Mouse (Mus musculus): ENCODE results near the gene Nup210.

Gene Nup210

GRCm38 (mm10) chr6:91116244-91117145, at the start of gene Nup210:
Gene Nup210, minus strand, starts transcription at chr6:91116829.
- DNase-seq (ENCODE audit: extremely low spot score, low read depth, low spot score), result peak; percentile 33

GRCm38 (mm10) chr6:91165210-91165609, 48.6 kb upstream of the Nup210 start:
- DNase-seq (ENCODE audit: extremely low spot score, low read depth, low spot score), result peak; percentile 63

- DNase-seq (ENCODE audit: extremely low spot score, low read depth, low spot score), result no peak
Measured at GRCm38 (mm10) chr6:91164584-91164983, 48.0 kb upstream of the Nup210 start.

- no peak for DNase-seq (ENCODE audit: extremely low spot score, low read depth, low spot score)
Measured at GRCm38 (mm10) chr6:91163195-91163911, 46.7 kb upstream of the Nup210 start.

GRCm38 (mm10) chr6:91162314-91162713, 45.7 kb upstream of the Nup210 start:
- no peak for DNase-seq (ENCODE audit: extremely low spot score, low read depth, low spot score)

GRCm38 (mm10) chr6:91161506-91162235, 45.0 kb upstream of the Nup210 start:
- DNase-seq (ENCODE audit: extremely low spot score, low read depth, low spot score), result no peak

- DNase-seq (ENCODE audit: extremely low spot score, low read depth, low spot score), result no peak
Measured at GRCm38 (mm10) chr6:91160976-91161375, 44.3 kb upstream of the Nup210 start.

- no peak for DNase-seq (ENCODE audit: extremely low spot score, low read depth, low spot score)
Measured at GRCm38 (mm10) chr6:91160399-91160798, 43.8 kb upstream of the Nup210 start.

- DNase-seq (ENCODE audit: extremely low spot score, low read depth, low spot score), result no peak
Measured at GRCm38 (mm10) chr6:91159047-91159446, 42.4 kb upstream of the Nup210 start.

GRCm38 (mm10) chr6:91157237-91157570, 40.6 kb upstream of the Nup210 start:
- DNase-seq (ENCODE audit: extremely low spot score, low read depth, low spot score), result no peak

GRCm38 (mm10) chr6:91156554-91157236, 40.1 kb upstream of the Nup210 start, which contains the start of gene Hdac11:
Gene Hdac11, plus strand, starts transcription at chr6:91156665.
- peak; percentile 66 for DNase-seq (ENCODE audit: extremely low spot score, low read depth, low spot score)

GRCm38 (mm10) chr6:91156062-91156461, 39.4 kb upstream of the Nup210 start:
- no peak for DNase-seq (ENCODE audit: extremely low spot score, low read depth, low spot score)

GRCm38 (mm10) chr6:91155286-91155685, 38.7 kb upstream of the Nup210 start:
- no peak for DNase-seq (ENCODE audit: extremely low spot score, low read depth, low spot score)

GRCm38 (mm10) chr6:91154685-91155084, 38.1 kb upstream of the Nup210 start:
- DNase-seq (ENCODE audit: extremely low spot score, low read depth, low spot score), result no peak

GRCm38 (mm10) chr6:91153549-91154064, 37.0 kb upstream of the Nup210 start:
- DNase-seq (ENCODE audit: extremely low spot score, low read depth, low spot score), result peak; percentile 79

- DNase-seq (ENCODE audit: extremely low spot score, low read depth, low spot score), result no peak
Measured at GRCm38 (mm10) chr6:91152892-91153548, 36.4 kb upstream of the Nup210 start.

GRCm38 (mm10) chr6:91147152-91147770, 30.6 kb upstream of the Nup210 start:
- DNase-seq (ENCODE audit: extremely low spot score, low read depth, low spot score), result no peak

GRCm38 (mm10) chr6:91146443-91147151, 30.0 kb upstream of the Nup210 start:
- no peak for DNase-seq (ENCODE audit: extremely low spot score, low read depth, low spot score)

- DNase-seq (ENCODE audit: extremely low spot score, low read depth, low spot score), result no peak
Measured at GRCm38 (mm10) chr6:91145572-91145971, 28.9 kb upstream of the Nup210 start.
